Mouse (Mus musculus) T-helper 17 cell (primary cell): ENCODE data around the gene Slc6a6.

Source experiments
- in situ Hi-C, 2 experiments: fragments of 300-600 bp; cut with MboI, MseI; formaldehyde crosslinking; loops; 1 replicate in 1 of 2; 2 replicates in 1 of 2; pipeline ENCODE4 v1.15.1; 2025; ENCODE audit warnings: high pct_unique_total_duplicates in 2 of 2

Slc6a6 gene

DNA sequence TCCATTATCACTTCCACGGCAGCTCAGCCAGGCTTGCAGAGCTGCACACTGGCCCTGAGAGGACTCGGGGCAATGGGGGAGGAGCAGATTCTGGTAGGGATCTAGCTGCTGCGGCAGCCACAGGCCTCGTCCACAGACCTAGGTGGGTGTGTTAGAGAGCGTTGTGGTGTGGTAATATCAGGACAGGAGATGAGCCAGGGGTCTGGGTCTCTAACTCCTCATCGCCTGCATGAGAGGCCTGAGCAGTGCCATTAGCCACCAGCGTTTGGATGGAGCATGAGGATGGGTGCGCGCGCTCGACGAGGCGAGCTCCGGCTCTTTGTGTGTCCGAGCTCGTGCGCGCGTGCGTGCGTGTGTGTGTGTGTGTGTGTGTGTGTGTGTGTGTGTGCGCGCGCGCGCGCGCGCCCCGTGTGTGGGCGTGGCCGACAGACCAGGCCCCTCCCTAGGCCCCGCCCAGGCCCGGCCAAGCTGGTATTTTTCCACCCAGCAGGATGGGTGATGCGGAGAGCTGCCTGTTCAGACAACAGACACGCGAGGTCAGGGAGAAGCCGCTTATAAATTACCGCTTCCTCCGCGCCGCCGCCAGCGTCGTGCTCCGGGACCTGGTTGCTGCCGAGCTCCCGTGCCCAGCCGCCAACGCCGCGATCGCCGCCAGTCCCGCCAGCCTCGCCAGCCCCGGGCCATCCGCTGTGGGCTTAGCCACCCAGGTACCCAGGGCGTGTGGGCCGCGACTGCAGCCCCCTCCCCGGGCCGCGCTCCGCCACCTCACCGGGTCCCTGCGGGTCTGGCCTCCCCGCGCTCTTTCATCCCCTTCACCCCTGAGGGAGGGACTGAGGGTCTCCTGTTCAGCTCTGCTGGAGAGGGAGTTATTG is at the start of gene Slc6a6:
Gene Slc6a6, plus strand, starts transcription at position 452 of the 872 bp plus-strand sequence.
- in situ Hi-C loops, result loop anchor here in 1 of 2 experiments (10.0 kb wide), 1 partner anchor 569 kb away; the partner anchor contains the start of gene Nup210

- in situ Hi-C loops, result no loop called here
Observed at GRCm38 (mm10) chr6:91634417-91634816, 49.4 kb upstream of the Slc6a6 start.

DNA sequence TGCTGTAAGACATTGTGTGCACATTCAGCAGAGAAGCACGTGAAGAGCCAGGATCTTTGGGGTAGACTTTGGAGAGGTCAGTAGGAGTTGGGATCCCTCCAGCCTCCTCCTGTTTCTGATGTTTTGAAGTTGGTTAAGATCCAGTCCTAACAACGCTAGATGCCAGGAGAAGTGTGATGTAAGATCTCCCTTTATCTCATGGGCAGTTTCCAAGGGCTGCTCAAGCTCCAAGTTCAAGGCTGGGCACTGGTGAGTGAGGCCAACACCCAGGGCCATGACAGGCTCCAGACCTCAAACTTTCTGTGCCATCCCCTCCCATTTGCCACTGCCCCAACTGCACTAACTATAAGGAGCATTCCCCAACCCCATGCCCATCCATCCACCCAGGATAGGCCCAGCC is 49.0 kb upstream of the Slc6a6 start:
- in situ Hi-C loops, result no loop called here

GRCm38 (mm10) chr6:91638204-91638995 is 45.5 kb upstream of the Slc6a6 start:
- in situ Hi-C loops, result no loop called here

- in situ Hi-C loops, result no loop called here
Observed at GRCm38 (mm10) chr6:91643011-91643410, 40.8 kb upstream of the Slc6a6 start.

DNA sequence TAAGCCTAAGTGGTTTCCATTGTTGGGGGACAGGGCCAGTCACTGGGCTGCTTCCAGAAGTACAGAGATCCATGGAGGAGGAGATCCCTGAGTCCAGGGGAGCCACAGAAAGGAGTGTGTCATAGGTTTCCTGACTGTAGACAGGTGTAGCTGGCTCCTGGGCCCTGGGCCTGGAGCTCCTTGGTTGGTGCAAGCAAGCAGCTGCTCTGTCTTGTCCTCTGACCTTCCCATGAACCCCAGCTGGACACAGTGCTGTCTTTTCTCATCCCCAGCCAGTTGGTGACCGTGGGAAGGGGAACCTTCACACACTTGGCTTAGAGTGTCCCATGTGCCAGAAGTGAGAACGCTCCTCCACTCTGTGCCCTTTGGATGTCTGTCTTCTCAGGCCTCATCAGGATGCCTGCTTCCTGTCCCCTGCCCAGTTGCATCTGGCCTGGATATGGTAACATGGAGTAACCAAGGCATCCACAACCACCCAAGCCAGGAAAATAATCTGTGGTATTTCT is 40.4 kb upstream of the Slc6a6 start:
- in situ Hi-C loops, result no loop called here

- in situ Hi-C loops, result no loop called here
Observed at GRCm38 (mm10) chr6:91646019-91646418, 37.8 kb upstream of the Slc6a6 start.

GRCm38 (mm10) chr6:91646822-91647221 is 37.0 kb upstream of the Slc6a6 start:
- in situ Hi-C loops, result no loop called here

- in situ Hi-C loops, result no loop called here
Observed at GRCm38 (mm10) chr6:91647385-91647791, 36.5 kb upstream of the Slc6a6 start.

GRCm38 (mm10) chr6:91650255-91650654 is 33.6 kb upstream of the Slc6a6 start:
- in situ Hi-C loops, result no loop called here

DNA sequence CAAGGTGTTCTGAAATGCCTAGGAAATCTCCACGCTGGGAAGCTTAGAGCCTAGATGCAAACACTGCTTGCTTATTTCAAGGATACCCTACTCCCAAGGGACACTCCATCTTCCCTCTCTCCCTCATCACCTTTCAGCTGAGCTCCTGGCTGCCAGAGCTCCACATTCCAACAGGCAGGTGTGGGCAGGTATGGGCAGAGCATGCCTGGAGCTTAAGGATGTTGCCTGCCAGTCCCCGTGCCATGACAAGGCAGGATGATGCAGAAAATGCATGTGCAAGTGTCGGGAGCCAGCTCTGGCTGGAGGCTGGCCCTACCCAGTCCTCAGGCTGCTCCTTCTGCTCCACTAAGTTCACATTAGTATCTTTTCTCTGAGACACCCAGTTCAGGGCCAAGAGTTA is 31.6 kb upstream of the Slc6a6 start:
- in situ Hi-C loops, result no loop called here

DNA sequence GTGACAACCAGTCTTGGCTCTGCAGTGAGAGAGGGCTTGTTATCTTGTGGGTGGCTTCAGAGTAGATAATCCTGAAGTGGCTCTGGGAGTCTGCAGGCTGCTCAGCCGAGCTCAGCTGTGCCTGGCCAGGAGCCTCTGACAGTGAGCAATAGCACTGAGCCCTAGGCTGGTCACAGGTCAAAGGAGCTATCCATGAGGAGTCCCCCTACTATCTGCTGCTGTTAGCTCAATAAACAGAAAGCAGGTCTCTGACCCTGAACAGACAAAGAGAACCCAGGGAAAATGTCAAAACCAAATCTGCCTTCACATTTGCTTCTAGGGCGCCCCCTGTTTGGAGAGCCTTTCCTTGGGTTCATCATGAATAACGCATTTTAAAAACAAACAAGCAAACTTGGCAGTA is 28.6 kb upstream of the Slc6a6 start:
- in situ Hi-C loops, result no loop called here

DNA sequence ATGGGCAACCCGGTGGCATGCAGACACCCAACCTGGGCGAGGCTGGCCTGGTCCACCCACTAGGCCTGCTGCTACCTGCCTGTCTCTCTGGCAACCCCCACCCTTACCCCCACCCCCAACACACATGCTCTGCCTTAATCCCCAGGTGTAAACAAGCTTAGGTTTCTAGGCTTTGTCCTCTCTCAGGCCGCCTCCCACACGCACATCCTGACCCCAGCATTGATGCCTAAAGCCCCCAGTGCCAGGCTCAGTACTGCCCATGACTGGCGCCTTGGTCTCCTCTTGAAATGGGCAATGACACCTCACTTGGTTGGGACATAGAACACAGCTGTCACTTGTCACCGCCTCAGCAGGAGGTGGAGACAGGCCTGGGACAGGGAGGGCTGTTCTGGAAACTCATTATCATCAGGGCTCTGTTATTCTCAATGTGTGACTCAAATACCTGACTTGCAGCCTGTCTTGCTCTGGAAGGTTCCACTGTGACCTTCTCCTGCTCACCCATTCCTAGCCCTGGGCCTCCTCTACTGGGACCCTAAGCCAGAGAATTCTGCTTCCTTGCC is 27.9 kb upstream of the Slc6a6 start:
- in situ Hi-C loops, result no loop called here

GRCm38 (mm10) chr6:91658288-91658687 is 25.6 kb upstream of the Slc6a6 start:
- in situ Hi-C loops, result no loop called here

GRCm38 (mm10) chr6:91659841-91660509 is 23.9 kb upstream of the Slc6a6 start:
- in situ Hi-C loops, result loop anchor here in 1 of 2 experiments (10.0 kb wide), 1 partner anchor 755 kb away; no protein-coding TSS in a partner anchor

DNA sequence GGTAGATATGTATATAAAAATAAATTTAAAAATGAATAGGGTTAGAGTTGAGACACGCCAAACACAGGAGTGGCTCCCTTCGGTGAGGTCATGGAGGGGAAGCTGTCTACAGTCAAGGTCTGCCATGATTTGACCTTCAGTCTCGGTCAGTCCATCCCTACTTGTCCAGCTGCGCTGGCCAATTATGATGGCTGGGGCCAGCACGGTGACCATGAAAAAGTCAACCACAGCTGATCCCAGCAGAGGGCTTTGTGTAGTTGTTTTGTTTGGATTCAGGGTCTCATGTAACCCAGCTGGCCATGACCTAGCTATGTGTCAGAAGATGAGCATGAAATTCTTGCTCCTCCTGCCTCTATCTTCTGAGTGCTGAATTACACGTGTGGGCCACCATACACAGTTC is 21.6 kb upstream of the Slc6a6 start:
- in situ Hi-C loops, result loop anchor here in 1 of 2 experiments (10.0 kb wide), 1 partner anchor 752 kb away; no protein-coding TSS in a partner anchor

DNA sequence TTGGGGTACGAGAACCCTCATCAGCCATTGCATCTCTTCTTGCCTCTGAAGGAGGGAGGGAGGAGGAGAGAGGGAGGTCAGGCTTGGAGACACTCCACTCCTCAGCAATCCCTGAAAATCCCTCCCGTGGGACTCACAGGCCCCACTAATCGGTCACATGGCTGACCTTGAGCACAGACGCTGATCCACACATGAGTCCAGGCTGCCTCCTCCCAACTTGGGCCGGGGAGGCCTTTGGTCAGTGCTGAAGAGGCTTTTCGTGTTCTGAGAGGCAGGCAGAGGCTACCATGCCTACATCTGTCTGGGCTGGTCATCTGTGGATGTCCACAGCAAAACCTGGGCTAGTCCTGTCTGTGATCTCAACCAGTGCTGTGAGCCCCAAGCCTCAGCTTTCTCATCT is 20.2 kb upstream of the Slc6a6 start:
- in situ Hi-C loops, result loop anchor here in 1 of 2 experiments (10.0 kb wide), 1 partner anchor 751 kb away; no protein-coding TSS in a partner anchor

DNA sequence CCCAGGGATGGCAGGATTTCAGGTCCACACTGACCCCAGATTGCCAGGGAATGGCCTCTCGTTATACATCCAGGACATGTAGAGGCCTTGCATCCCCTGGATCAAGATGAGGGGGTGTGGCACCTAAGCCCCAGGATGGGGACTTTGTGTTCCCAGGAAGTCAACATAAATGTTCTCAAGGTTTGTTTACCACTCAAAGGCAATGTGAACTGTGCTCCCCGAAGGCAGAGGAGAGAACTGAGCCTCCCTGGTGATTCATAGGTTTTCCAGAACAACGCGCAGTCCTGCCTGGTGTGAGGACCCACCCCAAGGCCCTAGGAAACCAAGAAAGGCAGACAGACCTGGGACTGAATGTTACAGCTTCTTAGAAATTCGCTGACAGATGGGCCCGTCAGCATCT is 18.6 kb upstream of the Slc6a6 start:
- in situ Hi-C loops, result loop anchor here in 1 of 2 experiments (10.0 kb wide), 1 partner anchor 750 kb away; no protein-coding TSS in a partner anchor

DNA sequence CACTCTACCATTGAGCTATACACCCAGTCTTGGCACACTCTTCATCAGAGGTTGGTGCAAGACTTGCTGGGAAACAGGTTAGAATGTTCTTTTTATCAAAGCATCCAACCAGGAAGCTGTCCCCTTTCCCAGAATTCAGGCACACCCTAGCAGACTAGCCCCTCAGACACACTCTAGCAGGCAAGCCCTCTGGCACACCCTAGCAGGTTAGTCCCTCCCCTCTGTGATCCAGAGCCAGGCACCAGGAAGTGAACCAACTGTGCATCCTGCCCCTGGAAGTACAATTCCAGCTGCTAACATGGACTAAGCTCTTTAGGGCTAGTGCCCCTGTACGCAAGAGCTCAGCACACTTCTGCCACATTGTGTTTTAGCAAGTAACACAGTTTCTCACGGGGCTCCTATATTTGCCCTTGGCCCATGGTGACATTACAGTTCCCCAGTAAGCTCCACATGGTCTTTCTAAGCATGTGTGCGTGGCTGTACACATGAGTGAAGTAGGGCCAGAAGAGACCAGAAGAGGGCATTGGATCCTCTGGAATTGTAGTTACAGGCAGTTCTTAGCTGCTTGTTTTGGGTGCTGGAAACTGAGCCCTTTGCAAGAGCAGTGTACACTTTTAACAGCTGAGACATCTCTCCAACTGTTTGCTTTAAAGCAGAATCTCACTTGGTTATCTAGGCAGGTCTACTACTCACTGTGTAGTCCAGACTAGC is 17.7 kb upstream of the Slc6a6 start:
- in situ Hi-C loops, result loop anchor here in 1 of 2 experiments (10.0 kb wide), 1 partner anchor 749 kb away; no protein-coding TSS in a partner anchor

DNA sequence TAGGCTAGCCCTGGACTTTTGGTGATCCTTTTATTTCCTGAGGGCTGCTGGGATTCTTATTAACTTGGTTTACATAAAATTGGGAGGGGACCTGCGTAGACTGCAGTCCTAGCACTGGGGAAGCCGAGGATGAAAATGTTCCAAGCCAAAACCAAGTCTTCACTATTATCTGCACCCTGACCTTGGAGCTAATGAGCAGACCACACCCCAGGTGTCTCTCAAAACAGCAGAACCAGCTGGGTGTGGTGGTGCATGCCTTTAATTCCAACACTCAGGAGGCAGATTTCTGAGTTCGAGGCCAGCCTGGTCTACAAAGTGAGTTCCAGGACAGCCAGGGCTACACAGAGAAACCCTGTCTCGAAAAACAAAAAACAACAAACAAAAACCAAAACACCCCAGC is 16.7 kb upstream of the Slc6a6 start:
- in situ Hi-C loops, result loop anchor here in 1 of 2 experiments (10.0 kb wide), 1 partner anchor 748 kb away; no protein-coding TSS in a partner anchor
